Mouse (Mus musculus) adrenal gland, adult (tissue): Measurements from ENCODE around the gene H2-Eb2.
A peak's percentile ranks its signal among the peaks of the same experiment; 100 is the strongest.

Source experiments
- DNase-seq, 2 experiments: peaks; one replicate each; pipeline ENCODE4 v3.0.0; 2022 to 2023; ENCODE audit warnings: low spot score in 1 of 2; ENCODE audit not compliant: inconsistent age in 2 of 2

H2-Eb2 gene

DNA sequence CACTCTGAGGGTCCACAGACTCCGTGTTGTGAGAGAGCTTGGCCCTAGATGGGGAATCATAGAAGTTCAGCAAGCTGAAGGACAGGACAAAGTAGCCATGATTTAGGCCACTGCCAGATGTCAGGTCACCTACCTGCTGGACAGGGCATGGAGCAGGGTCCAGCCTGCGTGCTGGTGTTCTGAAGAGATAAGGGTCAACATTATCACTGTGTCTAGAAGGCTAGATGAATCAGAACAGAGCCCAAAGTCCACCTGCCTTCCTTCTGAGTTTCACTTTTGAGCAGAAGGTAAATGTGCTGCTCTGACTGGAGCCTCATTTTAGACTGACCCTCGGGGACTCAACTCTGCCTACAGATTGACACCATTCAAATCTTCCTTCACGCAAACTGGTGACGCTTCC is 29.1 kb downstream of the H2-Eb2 start, which contains the start of gene Btnl2:
Gene Btnl2, plus strand, starts transcription at position 284 of the 400 bp plus-strand sequence.
- no peak for DNase-seq

DNA sequence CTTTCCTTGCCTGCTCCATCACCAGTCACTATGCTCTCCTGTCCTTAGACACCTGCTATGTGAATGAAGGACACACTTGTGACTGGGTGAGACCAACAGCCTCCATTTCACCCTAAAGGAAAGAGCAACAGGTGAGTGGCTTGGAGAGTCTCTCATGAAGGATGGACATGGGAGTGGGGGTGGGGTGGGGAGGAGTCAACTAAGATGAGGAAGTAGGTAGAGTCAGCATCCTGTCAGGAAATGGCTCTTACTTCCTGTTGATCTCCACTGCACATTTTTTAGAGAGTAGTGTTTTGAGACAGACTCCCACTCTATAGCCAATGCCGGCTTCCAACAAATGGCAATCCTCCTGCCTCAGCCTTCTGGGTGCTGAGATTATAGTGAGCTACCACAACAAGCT is 29.5 kb downstream of the H2-Eb2 start:
- DNase-seq, result peak in 1 of 2 experiments; percentile 34

DNA sequence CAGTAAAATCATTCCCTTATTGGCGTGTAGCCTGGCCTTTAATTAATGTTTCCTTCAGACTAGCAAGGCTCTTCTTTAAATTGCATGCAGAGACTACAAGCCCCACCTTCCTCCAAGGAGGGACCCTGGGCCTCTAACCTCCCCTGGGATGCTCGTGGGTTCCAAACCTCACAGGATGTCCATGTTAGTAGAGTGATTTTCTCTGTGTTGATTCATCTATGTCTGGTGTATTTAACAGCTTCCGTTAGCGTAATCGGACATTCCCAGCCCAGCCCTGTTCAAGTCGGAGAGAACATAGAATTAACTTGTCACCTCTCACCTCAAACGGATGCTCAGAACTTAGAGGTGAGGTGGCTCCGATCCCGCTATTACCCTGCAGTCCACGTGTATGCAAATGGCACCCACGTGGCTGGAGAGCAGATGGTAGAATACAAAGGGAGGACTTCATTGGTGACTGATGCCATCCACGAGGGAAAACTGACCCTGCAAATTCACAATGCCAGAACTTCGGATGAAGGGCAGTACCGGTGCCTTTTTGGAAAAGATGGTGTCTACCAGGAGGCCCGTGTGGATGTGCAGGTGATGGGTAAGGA is 37.6 kb downstream of the H2-Eb2 start:
- no peak for DNase-seq

DNA sequence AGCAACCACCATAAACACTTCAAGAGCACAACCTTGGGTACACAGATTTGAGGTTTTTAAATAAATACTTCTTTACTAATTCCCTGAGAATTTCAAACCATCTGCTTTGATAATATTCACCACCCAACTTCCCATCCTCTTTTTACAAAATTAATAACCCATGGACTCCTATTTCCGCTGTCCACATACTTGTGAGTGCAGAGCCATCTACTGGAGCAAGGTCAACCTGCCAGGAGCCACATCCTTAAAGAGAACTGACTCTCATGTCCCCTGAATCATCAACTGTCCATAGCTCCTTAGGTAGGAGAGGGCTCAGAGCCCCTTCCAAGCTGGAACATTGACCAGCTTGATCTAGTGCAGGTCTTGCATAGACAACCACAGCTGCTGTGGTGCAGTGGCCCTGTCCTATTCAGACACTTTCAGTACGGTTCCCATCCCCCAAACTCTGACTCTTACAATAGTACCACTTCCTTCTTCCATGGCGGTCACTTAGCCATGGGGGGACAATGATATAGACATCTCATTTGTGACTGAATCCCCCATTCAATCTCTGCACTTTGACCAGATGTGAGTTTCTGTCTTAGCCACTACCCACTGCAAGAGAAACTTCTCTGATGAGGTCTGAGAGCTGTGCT is 38.3 kb downstream of the H2-Eb2 start:
- DNase-seq, result peak in 1 of 2 experiments; percentile 25

DNA sequence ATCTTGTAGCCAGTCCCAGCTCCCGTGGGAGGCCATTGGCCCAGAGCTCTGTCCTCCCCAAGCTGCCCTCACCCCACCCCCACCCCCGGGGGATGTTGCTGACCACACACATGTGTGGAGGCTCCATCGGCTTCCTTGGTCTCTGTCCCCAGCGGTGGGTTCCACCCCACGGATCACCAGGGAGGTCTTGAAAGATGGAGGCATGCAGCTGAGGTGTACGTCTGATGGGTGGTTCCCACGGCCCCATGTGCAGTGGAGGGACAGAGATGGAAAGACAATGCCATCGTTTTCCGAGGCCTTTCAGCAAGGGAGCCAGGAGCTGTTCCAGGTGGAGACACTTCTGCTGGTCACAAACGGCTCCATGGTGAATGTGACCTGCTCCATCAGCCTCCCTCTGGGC is 39.6 kb downstream of the H2-Eb2 start:
- DNase-seq, result peak in 1 of 2 experiments; percentile 25

DNA sequence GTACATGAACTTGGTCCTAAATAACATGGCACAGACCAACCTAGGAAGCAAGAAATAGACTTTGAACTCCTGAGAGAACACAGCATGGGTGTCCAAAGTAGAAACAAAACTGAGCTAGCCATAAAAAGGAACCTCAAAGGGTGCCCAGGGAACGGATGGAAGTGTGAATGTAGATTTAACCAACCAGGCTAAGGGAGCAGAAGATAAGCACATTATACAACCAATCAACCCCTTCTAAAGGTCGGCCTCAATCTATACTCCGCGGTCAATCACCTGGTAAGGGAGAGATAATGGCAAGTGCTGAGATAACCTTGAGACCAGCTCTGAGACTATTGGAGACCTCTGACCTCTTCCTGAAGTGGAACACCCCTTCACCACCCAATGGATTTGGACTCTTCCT is 45.1 kb downstream of the H2-Eb2 start:
- DNase-seq, result no peak

DNA sequence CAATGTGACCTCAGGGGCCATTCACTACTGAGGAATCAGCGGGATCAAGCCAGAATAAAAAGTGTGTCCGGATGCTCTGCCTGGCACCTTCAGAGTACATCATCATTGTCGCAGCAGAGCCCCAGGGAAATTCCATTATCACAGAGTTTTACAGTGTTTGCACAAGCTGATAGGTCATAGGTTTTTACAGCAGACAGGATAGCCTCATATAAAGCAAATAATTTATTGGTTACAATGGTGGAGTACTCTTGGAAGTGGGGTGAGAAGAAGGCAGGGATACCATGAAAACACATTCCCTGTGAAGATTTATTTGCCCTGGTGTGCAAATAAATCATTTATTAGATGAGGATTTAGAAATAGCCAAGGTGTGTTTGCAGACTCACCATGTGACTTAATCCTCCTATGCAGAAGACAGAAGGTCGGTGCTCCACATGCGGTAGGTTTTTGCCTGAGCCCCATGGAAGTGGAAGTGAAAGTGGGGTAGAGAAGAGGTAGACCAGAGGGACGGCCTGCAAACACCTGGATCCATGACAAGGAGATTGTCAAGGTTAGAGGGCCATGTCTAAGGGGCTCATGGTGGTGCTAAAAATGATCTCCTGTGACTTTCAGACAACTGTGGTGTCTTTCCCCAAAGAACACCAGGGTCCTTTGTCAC is 47.7 kb downstream of the H2-Eb2 start:
- DNase-seq, result no peak

DNA sequence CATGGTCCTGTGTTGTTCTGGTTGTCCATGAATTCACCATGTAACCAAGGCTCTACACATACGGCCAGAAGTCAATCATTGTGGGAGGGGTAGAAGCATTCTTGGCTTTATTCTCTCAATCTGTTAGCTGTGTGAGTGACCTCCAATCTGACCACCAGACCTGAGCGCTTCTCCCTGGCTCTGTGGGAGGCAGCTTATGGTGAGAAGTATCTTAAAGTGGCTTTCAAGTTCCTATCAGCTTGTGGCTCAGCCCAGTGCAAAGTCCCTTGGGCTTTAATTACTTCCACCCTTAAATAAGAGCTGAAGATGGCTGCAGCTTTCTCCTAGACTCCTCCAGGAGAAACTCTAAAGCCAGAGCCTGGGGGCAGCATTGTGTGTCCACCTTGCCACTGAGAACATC is 51.4 kb downstream of the H2-Eb2 start, which contains the start of gene Btnl1:
Gene Btnl1, plus strand, starts transcription at position 286 of the 400 bp plus-strand sequence.
- no peak for DNase-seq

DNA sequence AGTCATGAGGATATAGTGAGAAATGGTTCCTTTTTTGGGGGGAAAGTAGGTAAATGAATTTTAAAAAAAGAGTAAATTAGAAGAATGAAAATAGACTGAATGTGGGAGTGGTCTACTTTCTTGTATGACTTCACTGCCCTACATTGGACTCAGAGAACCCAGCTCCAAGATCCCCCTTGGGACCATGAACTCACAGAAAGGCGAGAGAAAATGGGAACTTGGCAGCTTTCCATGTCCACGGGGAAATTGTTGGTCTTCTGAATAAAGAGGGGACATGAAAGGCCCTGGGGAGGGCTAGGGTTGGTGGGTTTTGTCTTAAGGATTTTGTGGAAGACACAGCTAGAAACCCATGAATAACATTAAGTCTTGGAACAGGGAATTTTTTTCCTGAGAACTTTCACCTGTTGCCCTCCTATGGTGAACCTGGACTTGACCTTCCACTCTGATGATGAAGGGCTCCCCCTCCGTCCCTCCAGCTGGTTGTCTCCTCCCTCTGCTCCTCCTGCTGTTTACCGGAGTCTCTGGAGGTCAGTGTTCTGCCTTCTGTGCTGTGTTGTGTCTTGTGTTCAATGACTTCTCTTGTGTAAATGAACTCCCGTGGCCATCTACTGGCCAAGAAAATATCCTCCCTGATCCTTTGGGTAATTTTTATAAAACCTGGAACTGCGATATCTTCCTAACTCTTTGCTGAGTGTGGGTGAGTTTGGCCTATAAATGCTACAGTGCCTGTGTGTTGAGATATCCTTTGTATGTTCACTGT is 52.2 kb downstream of the H2-Eb2 start:
- DNase-seq, result no peak

DNA sequence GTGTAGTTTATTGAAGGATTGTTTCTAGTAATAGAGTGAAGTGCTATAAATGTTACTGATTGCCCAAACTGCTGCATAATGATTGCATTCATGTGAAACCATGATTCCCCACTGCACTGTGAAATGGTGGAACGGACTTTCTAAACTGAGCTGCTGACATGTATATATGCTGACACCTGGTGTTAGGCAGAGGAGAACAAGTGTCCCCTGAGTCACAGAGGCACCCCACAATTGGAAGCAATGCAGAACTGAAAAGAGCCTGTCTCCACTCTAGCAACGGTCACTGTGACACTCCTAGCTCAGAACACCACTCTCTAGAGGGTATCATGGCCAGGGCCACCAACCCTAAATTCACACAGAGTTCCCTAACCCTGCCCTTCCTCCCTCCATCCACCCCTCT is 53.3 kb downstream of the H2-Eb2 start:
- no peak for DNase-seq

DNA sequence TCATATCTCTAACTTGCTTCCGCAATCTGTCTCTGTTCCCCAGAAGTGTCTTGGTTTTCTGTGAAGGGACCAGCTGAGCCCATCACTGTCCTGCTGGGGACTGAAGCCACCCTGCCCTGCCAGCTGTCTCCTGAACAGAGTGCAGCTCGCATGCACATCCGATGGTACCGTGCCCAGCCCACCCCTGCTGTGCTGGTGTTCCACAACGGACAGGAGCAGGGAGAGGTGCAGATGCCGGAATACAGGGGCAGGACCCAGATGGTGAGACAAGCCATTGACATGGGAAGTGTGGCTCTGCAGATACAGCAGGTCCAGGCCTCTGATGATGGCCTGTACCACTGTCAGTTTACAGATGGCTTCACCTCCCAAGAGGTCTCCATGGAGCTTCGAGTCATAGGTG is 54.0 kb downstream of the H2-Eb2 start:
- DNase-seq, result no peak

DNA sequence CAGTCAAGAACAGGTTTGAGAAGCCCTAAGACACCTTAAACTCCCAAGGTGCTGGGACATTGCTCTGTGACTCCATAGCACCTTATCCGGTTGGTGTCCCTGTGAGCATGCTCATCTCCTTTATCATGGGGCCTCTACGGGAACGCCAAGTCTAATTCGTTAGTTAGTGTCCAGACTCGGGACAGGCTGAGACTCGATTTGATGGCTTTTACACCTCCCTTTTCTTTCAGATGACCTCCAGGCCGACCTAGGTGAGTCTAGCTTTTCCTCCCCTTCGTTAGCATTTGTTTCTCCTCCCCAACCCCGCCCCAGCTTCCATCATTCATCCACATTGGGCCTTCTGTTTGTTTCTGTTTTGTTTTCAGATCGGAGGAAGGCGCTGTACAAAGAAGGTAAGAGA is 56.4 kb downstream of the H2-Eb2 start:
- DNase-seq, result no peak

DNA sequence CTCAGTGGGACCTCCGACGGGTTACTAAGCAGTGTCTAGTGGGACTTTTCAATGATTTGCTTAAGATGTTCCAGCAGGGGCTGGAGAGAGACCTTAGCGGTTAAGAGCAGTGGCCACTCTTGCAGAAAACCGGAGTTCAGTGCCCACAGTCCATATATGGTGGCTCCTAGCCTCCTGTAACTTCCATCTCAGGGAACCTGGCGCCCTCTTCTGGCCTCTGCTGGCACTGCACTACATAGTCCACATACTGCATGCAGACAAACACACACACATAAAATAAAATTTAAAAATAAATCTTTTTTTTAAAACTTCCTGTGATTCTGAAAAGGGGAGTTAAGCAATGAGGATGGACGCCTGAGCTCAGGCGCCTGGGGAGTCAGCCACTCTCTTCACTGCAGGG is 57.7 kb downstream of the H2-Eb2 start:
- DNase-seq, result no peak

DNA sequence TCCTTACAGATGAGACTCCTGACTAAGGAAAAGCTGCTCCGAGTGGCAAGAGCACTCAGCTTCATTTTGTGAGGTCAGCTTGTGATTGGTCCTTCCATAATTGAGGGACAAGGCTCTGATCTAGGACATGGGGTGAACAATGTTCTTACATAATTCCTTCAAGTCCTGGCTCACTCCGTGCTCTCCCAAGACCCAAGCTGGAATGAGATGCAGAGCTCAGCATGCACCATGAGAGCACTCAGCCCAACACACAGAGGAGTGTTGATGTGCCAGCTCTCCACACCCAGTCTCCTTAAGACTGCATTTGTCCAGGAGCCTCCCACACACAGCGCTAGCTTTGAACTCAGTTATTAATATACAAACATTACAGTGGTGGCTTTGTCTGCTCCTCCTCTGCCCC is 59.2 kb downstream of the H2-Eb2 start:
- DNase-seq, result no peak

DNA sequence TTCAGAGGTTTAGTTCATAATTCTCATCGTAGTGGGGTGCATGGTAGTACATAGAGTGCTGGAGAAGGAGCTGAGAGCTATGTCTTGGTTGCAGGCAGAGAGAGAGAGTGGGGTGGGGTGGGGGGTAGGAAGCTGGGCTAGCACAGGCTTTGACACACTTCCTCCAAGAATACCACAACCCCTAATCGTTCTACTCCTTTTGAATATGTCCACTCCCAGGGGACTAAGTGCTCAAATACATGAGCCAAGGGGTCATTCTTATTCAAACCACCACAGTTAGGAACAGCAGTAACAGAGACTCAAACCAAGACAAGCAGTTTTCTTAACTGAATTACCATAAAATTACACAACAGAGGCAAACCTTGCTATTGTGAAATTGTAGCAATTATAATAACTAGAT is 61.2 kb downstream of the H2-Eb2 start:
- DNase-seq, result no peak

DNA sequence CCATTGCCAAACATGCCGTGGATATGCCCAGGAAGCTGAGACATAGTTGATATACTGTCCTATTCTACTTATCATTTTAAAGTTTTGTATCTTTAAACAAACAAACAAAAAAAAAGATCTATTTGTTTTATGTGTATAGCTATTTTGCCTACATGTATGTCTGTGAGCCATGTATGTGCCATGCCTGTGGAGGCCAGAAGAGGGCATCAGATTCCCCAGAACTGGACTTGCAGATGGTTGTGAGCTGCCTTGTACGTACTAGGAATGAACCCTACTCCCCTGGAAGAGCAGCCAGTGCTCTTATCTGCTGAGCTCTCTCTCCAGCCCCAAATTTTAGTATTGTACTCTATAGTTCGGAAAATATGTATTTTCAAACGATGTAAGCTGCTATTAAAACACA is 63.0 kb downstream of the H2-Eb2 start:
- peak; percentile 42 to 79 for DNase-seq
